Mouse (Mus musculus) C2C12 (cell line): ENCODE measurements around the gene Cog1.

ENCODE experiments used
- CEBPB ChIP-seq: IDR thresholded peaks from one replicate; pipeline ENCODE4 v1.6.1; 2011; ENCODE audit warnings: low read depth, mild to moderate bottlenecking, control low read depth, moderate library complexity
- CTCF ChIP-seq: IDR thresholded peaks from one replicate; pipeline ENCODE4 v1.5.1; 2011; ENCODE audit not compliant: control insufficient read depth, insufficient read depth, insufficient read length
- MAX ChIP-seq: IDR thresholded peaks from one replicate; pipeline ENCODE4 v1.6.1; 2011; ENCODE audit warnings: mild to moderate bottlenecking, control low read depth
- USF1 ChIP-seq: IDR thresholded peaks from one replicate; pipeline ENCODE4 v1.6.1; 2011; ENCODE audit warnings: low read depth, mild to moderate bottlenecking, control low read depth, moderate library complexity

DNA sequence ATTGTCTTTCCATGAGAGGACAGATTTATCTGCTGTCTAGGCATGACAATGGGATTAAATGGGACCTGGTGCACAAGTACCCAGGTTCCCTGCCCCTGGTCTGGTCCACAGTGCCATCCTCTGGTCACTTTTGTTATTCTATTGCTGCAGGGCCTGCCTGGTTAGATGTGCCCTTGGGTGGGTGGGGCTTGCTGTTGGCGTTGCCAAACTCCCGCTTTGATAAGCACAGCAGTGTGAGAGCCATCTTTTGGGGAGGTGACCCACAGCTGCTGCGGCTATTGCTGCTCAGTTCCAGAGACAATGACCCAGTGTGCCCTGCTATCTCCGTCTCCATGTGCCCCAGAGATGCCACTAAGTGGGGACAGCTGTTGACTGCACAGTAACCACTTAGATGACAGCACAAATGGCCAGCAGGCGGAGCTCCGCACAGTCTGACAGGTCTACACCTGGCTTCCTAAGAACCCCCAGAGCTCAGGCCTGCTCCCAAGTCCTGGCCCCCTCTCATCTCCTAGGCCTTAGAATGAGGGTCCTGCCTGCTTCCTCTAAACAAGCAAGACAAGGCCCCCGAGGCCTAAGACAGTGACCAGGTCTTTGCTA is 66.2 kb downstream of the Cog1 start:
- TF ChIP-seq CTCF = no peak
- no peak for TF ChIP-seq USF1
- TF ChIP-seq MAX = no peak
- TF ChIP-seq CEBPB = no peak
